Mouse (Mus musculus) neural tube, embryonic 11.5 days (tissue): ENCODE data around the gene Aatf. TPM values are rescaled to one million over a fixed set of nuclear protein-coding genes. Genes with fewer than 3 reads are reported as not detected.

Experiments used
- ATAC-seq: fragments of 200-750 bp; cut with Nextera tagmentation; 2 replicates; pipeline ENCODE4 v1.8.0; 2017; ENCODE audit warnings: moderate number of reproducible peaks, mild to moderate bottlenecking, moderate TSS enrichment, moderate library complexity; ENCODE audit not compliant: insufficient read depth, low FRiP score, low TSS enrichment
- DNase-seq: peaks from one replicate; pipeline ENCODE4 v3.0.0-alpha.2; 2015; ENCODE audit warnings: low spot score
- H3K27ac ChIP-seq: fragments of 300-500 bp; sonication (generic); 2 replicates; pipeline ENCODE4 v1.5.1; 2014; ENCODE audit warnings: low read depth, mild to moderate bottlenecking, low read length
- H3K27me3 ChIP-seq: fragments of 300-500 bp; sonication (generic); 2 replicates; pipeline ENCODE4 v1.6.1; 2014; ENCODE audit warnings: mild to moderate bottlenecking, low read length, mixed read lengths; ENCODE audit not compliant: control insufficient read depth, insufficient read depth
- H3K36me3 ChIP-seq: fragments of 300-500 bp; sonication (generic); 2 replicates; pipeline ENCODE4 v1.6.1; 2014; ENCODE audit warnings: mild to moderate bottlenecking, low read length, moderate library complexity, mixed read lengths; ENCODE audit not compliant: control insufficient read depth, insufficient read depth
- H3K4me1 ChIP-seq: fragments of 300-500 bp; sonication (generic); 2 replicates; pipeline ENCODE4 v1.6.1; 2014; ENCODE audit warnings: low read length, mixed read lengths; ENCODE audit not compliant: control insufficient read depth, insufficient read depth
- H3K4me2 ChIP-seq: fragments of 300-500 bp; sonication (generic); 2 replicates; pipeline ENCODE4 v1.6.1; 2014; ENCODE audit warnings: low read depth, mild to moderate bottlenecking, moderate library complexity
- H3K4me3 ChIP-seq: fragments of 300-500 bp; sonication (generic); 2 replicates; pipeline ENCODE4 v1.5.1; 2014; ENCODE audit warnings: low read depth, low read length
- H3K9ac ChIP-seq: fragments of 300-500 bp; sonication (generic); 2 replicates; pipeline ENCODE4 v1.6.1; 2014; ENCODE audit warnings: mild to moderate bottlenecking, low read length
- H3K9me3 ChIP-seq: fragments of 300-500 bp; sonication (generic); 2 replicates; pipeline ENCODE4 v1.6.1; 2016; ENCODE audit warnings: low read length; ENCODE audit not compliant: control insufficient read depth
- WGBS: fragments of 180-500 bp; shearing (Covaris S2); extraction: QIAGEN DNeasy Blood & Tissue Kit; methylation state at CpG from one replicate; pipeline ENCODE4 v1.1.7; 2014; 5-methylcytosine and 5-hydroxymethylcytosine counted together
- polyA plus RNA-seq: library from polyadenylated mRNA; unstranded; fragments of >200 nt; fragmentation: Nextera tagmentation; extraction: Ambion mirVana; gene quantifications from 2 replicates; pipeline ENCODE4 v1.2.1, GENCODE M21; 2014

Gene Aatf
- polyA plus RNA-seq, 1 experiment from 2014 or later = 54.4 TPM

DNA sequence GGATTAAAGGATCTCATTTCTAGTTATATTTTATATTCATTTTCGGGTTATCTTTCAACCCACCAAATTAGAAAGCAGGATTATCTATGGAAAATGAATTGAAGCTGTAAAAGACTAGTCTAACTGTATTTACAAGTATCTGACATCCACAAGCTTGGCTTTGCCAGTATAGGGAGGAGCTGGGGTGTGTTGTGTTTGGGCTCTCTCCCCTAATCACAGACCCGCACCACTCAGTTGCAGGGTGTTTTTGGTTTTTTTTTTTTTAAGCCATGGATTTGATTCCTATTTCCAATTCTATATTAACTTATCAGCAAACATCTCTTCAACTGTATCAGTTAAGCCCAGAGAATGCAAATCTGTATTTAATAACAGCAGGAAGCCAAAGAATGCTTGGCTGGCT lies 4.1 kb upstream of the Aatf start:
- Histone ChIP-seq H3K4me3 (no peak overlapping the region), H3K27me3 (peaks cover 76% of the 10 kb centered on the region), H3K9me3 (no peaks in the 10 kb centered on the region), H3K27ac (no peak overlapping the region), H3K9ac (0 out of 2 replicates have a peak overlapping the region, but pooled peaks have one; percentile 19), H3K4me1 (peaks cover 5% of the 10 kb centered on the region; the same call in 1 of the 2 replicates), H3K4me2 (no peak overlapping the region; the same call in 1 of the 2 replicates), H3K36me3 (no peaks in the 10 kb centered on the region)
- DNase-seq = no peak
- WGBS = 10% methylated on average over 2 of the region's 2 CpGs
- ATAC-seq = no peak

DNA sequence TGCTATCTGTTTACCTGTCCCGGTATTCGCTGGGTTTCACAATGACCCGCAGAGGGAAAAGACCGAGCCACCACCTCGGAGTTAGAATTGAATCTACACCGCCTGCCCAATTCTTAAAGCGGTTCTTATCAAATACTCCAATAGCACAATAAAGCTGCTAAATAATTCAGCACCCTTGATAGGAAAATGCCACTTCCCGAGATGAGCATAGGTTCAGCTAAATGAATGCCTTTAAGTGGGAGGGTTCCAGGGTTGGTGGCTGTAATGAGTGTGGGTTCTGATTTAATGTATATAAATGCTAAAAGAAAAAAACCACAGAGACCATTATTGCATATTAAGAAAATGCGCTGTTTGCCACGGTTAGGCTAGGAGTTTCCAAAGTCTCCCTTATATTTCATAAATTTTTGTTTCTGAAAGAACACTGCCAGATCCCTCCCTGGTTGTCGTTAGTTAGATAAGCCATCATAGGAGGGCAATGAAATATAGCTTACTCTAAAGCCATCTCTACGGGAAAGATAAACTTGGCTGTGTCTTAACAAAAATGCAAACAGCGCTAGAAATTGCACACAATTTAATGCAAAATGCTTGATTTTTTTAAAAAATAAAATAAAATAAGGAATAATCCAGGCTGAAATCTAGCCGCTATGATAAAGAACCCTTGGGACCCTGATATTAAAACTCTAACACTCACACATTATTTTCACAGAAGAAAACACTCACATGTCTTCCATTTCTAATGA lies 3.3 kb upstream of the Aatf start:
- no peak overlapping the region for H3K9ac ChIP-seq
- no peak for ATAC-seq
- no peaks in the 10 kb centered on the region for H3K9me3 ChIP-seq
- no peak for DNase-seq
- no peak overlapping the region for H3K4me3 ChIP-seq
- H3K36me3 ChIP-seq = no peaks in the 10 kb centered on the region
- H3K27ac ChIP-seq = no peak overlapping the region
- H3K4me1 ChIP-seq = peaks cover 7% of the 10 kb centered on the region; the same call in 1 of the 2 replicates
- peak overlapping the region; percentile 14; the same call in 1 of the 2 replicates for H3K4me2 ChIP-seq
- 7% methylated on average over 14 of the region's 14 CpGs for WGBS
- peaks cover 70% of the 10 kb centered on the region for H3K27me3 ChIP-seq

DNA sequence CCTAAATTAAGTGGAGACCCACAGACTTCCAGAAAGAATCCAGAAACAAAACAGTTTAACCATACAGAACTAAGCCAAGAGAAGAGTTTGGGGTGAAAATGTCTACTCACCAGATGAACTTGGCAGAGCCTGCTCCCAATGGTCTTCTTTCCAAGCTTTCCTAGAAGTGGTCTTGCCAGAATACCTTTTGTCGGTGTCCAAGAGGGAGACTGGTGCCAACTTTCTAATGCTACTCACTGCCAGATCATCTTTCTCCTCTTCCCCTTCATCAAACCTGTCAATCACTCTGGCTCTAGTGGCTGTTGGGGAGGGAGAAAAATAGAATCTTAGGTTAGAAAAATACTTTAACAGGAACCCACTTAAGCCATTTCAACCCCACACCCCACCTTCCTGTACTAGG lies 1.3 kb downstream of the Aatf start:
- DNase-seq = no peak
- no peaks in the 10 kb centered on the region for H3K36me3 ChIP-seq
- H3K4me1 ChIP-seq = peaks cover 7% of the 10 kb centered on the region; the same call in 1 of the 2 replicates
- H3K9ac ChIP-seq = no peak overlapping the region
- peaks cover 27% of the 10 kb centered on the region for H3K27me3 ChIP-seq
- H3K4me3 ChIP-seq = no peak overlapping the region
- no peak overlapping the region for H3K27ac ChIP-seq
- 89% methylated on average over 1 of the region's 1 CpGs for WGBS
- ATAC-seq = no peak
- H3K4me2 ChIP-seq = no peak overlapping the region
- H3K9me3 ChIP-seq = no peaks in the 10 kb centered on the region

DNA sequence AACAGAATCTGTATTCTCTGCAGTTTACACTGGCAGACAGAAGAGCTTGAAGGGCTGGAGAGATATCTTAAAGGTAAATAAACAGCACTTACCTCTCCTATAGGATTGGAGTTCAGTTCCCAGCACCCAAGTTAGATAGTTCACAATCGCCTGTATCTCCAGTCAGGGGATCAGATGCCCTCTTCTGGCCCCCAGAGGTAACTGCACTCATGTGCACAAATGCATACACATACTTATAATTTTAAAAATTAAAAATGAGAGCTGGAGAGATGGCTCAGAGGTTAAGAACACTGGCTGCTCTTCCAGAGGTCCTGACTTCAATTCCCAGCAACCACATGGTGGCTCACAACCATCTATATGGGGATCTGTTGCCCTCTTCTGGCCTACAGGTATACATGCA lies 9.0 kb downstream of the Aatf start:
- H3K27me3 ChIP-seq = no peaks in the 10 kb centered on the region
- H3K4me3 ChIP-seq = no peak overlapping the region
- H3K36me3 ChIP-seq = no peaks in the 10 kb centered on the region
- DNase-seq (no peak), ATAC-seq (no peak)
- WGBS = 96% methylated on average over 1 of the region's 1 CpGs
- no peak overlapping the region for H3K9ac ChIP-seq
- H3K27ac ChIP-seq = no peak overlapping the region
- H3K4me1 ChIP-seq = no peaks in the 10 kb centered on the region
- H3K9me3 ChIP-seq = no peaks in the 10 kb centered on the region
- H3K4me2 ChIP-seq = no peak overlapping the region

DNA sequence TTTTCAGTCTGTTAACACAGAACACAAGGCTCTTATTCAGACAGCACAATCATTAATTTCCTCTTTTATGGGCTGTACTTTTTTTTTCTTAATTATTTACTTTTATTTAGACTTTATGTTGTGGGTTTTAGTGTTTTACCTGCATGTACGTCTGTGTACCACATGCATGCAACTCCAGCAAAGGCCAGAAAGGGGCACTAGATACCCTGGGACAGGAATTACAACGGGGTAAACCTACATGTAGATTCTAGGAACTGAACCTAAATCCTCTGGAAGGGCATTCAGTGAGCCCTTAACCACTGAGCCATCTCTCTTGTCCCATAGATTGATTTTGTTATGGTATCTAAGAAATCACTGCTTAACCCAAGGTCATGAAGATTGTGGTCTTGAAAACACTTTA lies 15.4 kb downstream of the Aatf start:
- Histone ChIP-seq H3K27me3 (no peaks in the 10 kb centered on the region), H3K4me3 (no peak overlapping the region), H3K27ac (no peak overlapping the region), H3K9ac (no peak overlapping the region), H3K4me1 (no peaks in the 10 kb centered on the region), H3K9me3 (no peaks in the 10 kb centered on the region), H3K36me3 (no peaks in the 10 kb centered on the region), H3K4me2 (no peak overlapping the region)
- ATAC-seq (no peak), DNase-seq (no peak)
- WGBS = 77% methylated on average over 2 of the region's 2 CpGs

DNA sequence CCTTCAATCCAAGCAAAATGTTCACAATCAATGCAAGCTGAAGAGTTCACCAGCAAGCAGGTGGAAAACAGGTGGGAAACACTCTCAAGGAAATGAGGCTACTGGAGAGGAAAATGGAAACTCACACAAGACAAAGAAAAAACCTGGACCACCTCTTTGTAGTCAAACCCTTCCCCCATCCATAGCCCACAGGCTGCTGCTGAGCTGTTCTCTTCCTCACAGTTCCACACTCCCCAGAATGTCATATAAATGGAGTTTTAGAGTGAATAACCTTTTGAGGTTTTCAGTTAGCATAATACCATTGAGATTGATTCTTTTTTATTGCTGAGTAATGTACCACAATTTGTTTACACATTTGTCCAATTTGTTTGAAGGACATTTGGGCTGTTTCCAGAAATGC lies 16.4 kb downstream of the Aatf start:
- Histone ChIP-seq H3K9ac (no peak overlapping the region), H3K27me3 (no peaks in the 10 kb centered on the region), H3K27ac (no peak overlapping the region), H3K4me1 (no peaks in the 10 kb centered on the region), H3K9me3 (no peaks in the 10 kb centered on the region), H3K4me2 (no peak overlapping the region), H3K4me3 (no peak overlapping the region), H3K36me3 (no peaks in the 10 kb centered on the region)
- no peak for ATAC-seq
- DNase-seq = no peak

DNA sequence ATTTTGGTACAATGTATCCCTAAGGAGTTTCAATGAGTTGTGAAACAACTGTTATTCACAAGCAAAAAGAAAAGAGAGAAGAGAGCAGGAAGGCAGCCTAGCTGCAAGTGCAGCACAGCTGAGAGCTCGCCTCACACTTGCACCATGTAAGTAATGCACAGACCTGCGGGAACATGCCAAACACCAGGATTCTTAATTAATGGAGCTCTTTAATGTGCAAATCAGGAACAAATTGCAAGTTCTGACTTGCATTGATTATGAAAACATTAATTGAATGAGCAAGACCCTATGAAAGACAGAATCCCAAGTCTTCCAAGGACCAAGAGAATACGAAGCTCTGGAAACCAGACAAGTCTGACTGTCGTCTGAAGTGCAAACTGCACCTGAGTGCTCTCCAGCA lies 17.5 kb downstream of the Aatf start:
- ATAC-seq = no peak

DNA sequence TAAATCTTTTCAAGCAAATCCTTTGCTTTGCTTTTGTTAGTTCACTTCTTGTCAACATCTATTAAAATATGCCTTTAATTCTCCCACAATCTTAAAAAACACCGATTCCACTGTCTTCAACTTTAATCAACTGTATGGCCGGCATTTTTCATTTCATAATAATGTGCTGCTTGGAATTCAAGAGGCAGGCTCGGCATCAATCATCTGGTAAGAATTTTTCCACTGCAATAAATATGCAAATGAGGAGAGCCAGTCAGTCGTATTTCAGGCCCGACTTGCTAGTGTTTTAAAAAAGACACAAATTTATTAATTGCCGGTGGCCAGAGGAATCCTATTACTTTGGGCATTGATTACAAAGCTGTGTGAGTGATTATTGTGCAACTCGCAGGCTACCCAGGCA lies 31.7 kb downstream of the Aatf start:
- no peaks in the 10 kb centered on the region for H3K4me1 ChIP-seq
- ATAC-seq (no peak), DNase-seq (no peak)
- H3K9me3 ChIP-seq = no peaks in the 10 kb centered on the region
- no peak overlapping the region for H3K4me2 ChIP-seq
- no peak overlapping the region for H3K27ac ChIP-seq
- WGBS = 56% methylated on average over 7 of the region's 7 CpGs
- H3K4me3 ChIP-seq = no peak overlapping the region
- H3K9ac ChIP-seq = no peak overlapping the region
- no peaks in the 10 kb centered on the region for H3K27me3 ChIP-seq
- H3K36me3 ChIP-seq = no peaks in the 10 kb centered on the region

More for the DNA sequence above, 17.5 kb downstream of the Aatf start:
- H3K4me2 ChIP-seq = no peak overlapping the region
- 77% methylated on average over 4 of the region's 4 CpGs for WGBS
- no peaks in the 10 kb centered on the region for H3K9me3 ChIP-seq
- H3K4me1 ChIP-seq = no peaks in the 10 kb centered on the region
- H3K9ac ChIP-seq = no peak overlapping the region
- DNase-seq = no peak
- no peak overlapping the region for H3K4me3 ChIP-seq
- H3K27me3 ChIP-seq = no peaks in the 10 kb centered on the region
- H3K27ac ChIP-seq = no peak overlapping the region
- H3K36me3 ChIP-seq = peaks cover 4% of the 10 kb centered on the region; the same call in 1 of the 2 replicates

DNA sequence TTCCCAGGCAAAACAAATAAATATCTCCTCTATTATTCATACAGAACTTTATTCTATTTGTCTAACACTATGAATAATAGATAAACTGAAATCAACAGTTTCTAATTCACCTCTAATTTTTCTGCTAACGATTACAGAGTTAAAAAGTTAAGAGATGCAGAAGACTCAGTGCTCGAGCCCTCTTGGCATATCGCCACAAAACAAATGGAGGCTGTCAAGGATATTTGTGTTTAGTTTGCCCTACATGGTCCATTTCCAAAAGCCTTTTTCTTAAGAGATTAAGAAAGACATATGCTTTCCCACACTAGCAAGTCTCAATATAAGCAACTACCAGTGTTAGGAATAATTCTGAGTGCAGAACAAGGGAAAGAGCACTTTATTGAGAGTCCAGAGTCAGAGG lies 32.9 kb downstream of the Aatf start:
- Histone ChIP-seq H3K36me3 (no peaks in the 10 kb centered on the region), H3K4me3 (no peak overlapping the region), H3K4me2 (no peak overlapping the region), H3K9me3 (no peaks in the 10 kb centered on the region), H3K9ac (no peak overlapping the region), H3K27ac (no peak overlapping the region), H3K4me1 (no peaks in the 10 kb centered on the region), H3K27me3 (no peaks in the 10 kb centered on the region)
- ATAC-seq (no peak), DNase-seq (no peak)
- 75% methylated on average over 3 of the region's 3 CpGs for WGBS
